Mouse (Mus musculus): ENCODE results near the gene Apbb2.

The Apbb2 gene

GRCm38 (mm10) chr5:66407948-66408347 is 210.6 kb downstream of the Apbb2 start:
- DNase-seq, result no peak

DNA sequence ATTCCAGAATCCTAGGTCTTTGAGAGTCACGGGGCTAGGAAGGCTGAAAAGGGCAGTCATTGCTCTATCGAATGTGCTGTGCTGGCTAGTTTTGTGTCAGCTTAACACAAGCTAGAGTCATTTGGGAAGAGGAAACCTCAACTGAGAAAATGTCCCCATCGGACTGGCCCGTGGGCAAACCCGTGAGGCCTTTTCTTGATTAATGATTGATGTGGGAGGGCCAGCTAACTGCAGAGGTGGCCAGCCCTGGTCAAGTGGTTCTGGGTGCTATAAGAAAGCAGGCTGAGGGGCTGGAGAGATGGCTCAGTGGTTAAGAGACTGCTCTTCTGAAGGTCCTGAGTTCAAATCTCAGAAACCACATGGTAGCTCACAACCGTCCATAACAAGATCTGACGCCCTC is 212.2 kb downstream of the Apbb2 start:
- peak; percentile 35 for DNase-seq

DNA sequence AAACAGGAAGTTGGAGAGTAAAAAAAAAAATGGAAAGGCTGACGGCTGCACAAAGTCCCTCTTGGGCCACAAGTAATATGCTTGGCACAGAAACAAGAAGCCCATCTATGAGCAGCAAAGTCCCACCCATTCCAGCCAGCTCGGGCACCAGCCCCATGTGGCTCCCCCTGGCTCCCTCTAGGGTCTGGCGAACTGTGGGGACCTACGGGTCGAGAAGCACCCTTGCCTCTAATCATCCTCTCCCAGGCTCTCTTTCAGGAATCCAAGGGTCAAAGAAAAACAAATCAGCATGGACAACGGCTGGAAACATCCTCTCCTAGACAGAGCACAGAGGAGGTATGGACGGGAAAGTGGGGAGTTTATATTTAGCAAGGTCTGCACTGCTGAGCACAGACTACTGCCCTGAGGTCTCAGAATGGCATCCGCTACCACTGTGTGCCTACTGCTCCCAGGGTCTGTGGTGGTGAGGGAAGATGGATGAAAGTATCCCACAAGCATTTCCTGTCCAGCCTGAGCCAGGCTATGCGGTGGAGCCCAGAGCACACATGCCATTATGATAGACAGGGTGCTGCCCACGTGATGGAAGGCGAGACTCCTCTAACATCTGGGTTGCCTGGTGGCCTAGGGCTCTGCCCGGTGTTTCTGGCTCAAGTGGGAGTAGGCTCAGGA is 212.7 kb downstream of the Apbb2 start:
- no peak for DNase-seq

- DNase-seq, result no peak
These were observed 213.3 kb downstream of the Apbb2 start for GRCm38 (mm10) chr5:66405305-66405704.

GRCm38 (mm10) chr5:66400563-66400962 is 218.0 kb downstream of the Apbb2 start:
- DNase-seq, result no peak

DNA sequence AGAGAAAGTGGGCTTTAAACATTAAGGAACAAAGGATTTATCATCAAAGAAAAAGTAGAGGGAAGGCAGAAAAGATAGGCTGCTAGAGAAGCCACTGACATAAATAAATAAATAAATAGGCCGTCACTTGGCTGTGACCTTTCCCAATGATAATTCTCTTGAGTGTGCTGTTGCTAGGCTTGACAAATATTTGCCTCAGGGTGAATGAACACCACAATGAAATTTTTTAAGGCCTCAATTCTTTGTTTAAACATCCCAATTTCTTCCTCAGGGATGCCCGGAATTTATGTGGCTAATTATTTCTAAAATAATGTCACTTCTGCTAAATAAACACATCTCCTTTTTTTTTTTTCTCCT is 219.3 kb downstream of the Apbb2 start:
- DNase-seq, result no peak

DNA sequence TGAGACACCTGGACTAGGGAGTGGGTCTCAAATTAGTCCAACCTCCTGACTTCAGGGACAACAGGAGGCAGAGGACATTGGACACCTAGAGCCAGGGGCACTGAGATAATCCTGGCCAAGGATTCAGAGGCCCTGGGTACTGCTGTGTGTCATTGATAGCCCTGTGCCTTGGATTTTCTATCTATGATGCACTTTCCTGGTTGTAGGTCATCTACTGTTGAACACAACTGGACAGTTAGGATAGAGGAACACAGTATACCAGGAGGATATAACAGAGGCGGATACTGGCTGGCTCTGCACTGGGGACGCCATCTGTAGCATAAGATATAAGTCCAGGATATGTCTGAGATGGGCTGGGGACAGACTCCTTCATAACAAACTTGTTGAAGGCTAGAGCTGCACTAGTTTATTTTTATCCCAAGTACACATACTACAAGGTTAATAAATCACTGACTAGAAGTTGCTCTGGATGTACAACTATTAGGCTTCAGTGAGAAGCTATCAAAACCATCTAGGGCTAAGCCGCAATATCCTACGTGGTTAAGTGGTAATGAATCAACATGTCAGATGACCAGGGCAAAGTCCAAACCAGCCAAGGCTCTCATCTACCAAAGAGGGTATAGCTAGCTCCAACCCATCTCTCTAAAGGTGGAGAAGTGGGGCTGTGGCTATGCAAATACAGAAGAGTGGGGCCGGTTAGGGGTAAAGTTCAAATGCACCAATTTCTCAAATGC is 219.9 kb downstream of the Apbb2 start:
- DNase-seq, result peak; percentile 50

- no peak for DNase-seq
These were observed 224.7 kb downstream of the Apbb2 start for GRCm38 (mm10) chr5:66393767-66394446.

- DNase-seq, result no peak
These were observed 225.6 kb downstream of the Apbb2 start for GRCm38 (mm10) chr5:66392861-66393529.

DNA sequence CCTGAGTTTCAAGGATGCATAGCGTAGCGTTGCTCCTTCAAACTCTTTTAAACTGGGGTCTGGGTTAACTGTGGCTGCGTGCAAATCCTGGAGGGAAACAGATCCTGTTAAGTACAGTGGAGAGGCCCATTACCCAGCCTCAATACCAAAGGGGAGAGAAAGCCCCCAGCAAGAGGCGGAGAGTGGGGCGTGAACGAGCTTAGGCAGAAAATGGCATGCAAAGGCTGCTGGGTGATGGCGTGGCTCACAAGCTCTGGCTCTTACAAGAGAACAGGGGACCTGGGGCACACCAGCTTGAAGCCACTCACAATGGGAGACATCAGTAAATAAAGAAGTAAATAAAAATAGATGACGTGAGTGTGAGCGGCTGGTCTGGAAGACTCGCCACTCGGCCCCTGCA is 226.8 kb downstream of the Apbb2 start:
- DNase-seq, result no peak

GRCm38 (mm10) chr5:66391299-66391698 is 227.3 kb downstream of the Apbb2 start:
- DNase-seq, result no peak

GRCm38 (mm10) chr5:66390567-66390966 is 228.0 kb downstream of the Apbb2 start:
- DNase-seq, result no peak

DNA sequence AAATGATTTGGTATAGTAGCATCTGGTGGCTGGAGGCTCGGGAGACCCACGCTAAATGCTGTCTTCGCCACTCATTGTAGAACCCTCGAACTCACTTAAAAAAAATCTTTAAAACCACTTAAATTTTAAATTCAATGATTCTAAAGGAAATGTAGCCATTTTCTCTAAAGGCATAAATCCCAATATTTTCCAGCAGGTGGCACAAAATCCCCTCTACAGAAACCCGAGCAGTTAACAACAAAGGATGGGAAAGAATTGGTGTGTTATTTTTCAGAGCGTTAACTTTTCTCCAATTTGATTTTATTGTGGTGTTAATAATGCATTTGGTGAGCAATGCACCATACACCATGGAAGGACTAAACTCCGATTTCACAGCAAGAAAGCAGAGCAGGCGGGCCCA is 231.1 kb downstream of the Apbb2 start:
- DNase-seq, result no peak

DNA sequence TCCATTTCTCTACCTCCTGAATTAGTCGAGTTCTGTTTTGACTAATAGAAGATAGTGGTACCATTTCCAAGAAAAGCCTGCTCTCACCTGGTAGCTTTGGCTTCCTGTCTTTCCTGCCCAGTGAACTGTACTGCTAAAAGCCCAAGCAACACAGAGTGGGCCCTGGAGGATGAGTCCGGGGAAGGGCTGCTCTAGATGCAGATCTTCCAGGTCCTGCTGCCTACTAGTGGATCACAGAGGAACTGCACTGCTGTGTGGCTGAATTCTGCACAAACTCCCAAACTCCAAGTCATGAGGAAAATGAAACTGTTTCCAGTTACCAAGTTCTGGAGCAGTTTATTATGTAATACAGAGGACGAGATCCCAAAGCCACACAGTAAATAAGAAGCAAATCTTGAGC is 232.9 kb downstream of the Apbb2 start:
- peak; percentile 70 for DNase-seq

- no peak for DNase-seq
These were observed 233.7 kb downstream of the Apbb2 start for GRCm38 (mm10) chr5:66384806-66385446.

GRCm38 (mm10) chr5:66384114-66384513 is 234.5 kb downstream of the Apbb2 start:
- no peak for DNase-seq

DNA sequence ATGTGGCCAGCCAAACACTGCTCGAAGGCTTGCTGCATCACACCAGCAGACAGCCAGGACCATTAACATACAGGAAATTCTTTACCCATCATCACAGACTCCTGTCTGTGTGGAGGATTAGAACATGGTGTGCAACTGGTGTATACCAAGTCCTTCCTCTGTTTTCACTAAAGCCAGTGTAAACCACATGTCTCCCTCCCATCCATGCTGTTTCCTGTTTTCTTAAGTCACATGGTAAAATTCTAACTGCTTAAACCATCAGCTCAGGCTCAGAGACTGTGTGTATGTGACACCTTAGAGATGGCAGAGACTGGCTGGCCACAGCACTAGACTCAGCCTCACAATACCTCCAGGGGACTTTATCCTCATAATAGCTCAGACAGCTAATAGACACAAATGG is 236.5 kb downstream of the Apbb2 start:
- no peak for DNase-seq

GRCm38 (mm10) chr5:66378968-66379367 is 239.6 kb downstream of the Apbb2 start:
- no peak for DNase-seq

GRCm38 (mm10) chr5:66376589-66377270 is 241.9 kb downstream of the Apbb2 start:
- no peak for DNase-seq

DNA sequence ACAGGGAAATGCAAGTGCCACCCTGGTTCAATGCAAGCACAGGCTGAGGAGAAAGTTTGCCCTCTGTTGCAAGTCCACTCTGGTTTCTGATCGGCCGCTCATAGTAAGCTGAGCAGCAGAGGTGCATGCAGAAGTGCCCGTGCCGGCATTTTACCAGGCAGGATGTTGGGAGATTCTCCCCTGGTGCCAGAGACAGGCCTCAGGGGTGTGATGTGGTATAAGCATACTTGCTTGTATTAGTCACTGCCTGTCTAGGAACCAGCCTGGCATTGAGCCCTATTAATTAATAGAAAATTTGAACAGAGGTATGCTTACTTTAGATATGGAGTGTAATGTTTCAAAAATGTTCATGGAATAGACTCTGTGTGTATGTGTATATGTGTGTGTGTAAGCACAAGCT is 244.2 kb downstream of the Apbb2 start:
- DNase-seq, result no peak

DNA sequence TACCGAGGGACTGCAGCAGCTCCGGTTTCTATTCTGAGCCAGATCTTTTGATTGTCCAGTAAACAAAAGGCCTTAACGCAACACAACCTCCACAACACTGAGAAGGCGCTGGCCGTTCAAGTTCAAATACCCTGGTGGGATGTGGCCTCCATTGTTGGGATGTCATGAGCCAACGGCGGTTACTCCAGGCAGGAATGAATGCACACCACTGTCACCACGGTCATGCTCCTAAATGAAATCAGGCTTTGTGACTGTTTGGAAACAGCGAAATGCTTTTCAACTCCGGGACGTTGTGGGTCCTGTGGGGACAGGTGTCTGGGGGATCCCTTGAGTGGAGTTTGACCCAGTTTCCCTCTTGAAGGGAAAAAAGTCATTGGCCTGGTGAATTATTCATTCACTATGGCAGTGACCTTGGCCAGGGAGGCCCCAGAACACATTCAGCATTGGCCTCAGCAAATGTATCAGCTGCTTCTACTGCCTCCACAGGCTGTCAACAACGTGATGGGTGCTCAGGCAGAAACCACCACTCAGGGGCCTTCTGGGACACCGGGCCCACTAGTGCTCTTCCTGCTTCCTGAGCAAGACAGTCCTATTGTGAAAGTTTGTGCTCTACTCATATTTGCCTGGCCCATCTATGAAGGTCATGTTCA is 244.9 kb downstream of the Apbb2 start:
- DNase-seq, result no peak

GRCm38 (mm10) chr5:66371131-66371530 is 247.5 kb downstream of the Apbb2 start:
- no peak for DNase-seq
